Mouse (Mus musculus) right cerebral cortex, adult 18-20 months (tissue): Measurements from ENCODE around the gene Pde4a.
A peak's percentile ranks its signal among the peaks of the same experiment; 100 is the strongest.
"Not testable (repeated sequence)": the region's sequence is repeated elsewhere in the genome, so short reads cannot be mapped to it uniquely, and the experiment has no call there.

Experiments
- DNase-seq: peaks from one replicate; pipeline ENCODE4 v3.0.0; 2022; ENCODE audit warnings: mixed read lengths

The Pde4a gene

DNA sequence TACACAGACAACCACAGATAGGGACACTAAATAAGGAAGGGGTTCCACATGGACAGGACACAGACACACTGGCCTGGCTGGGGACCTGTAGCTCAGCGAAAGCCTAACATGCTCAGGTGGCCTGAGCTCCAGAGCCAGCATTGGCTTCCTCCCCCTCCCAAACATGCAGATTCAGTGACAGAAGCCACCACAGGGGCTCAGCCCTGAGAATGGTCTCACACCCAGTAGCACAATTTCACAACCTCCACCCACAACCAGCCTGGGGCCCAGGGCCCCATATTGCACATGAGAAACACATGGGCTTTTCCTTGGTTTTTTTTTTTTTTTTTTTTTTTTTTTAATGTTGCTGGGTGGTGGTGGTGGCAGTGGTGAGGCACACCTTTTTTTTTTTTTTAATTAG is 80.8 kb downstream of the Pde4a start:
- DNase-seq = no peak

DNA sequence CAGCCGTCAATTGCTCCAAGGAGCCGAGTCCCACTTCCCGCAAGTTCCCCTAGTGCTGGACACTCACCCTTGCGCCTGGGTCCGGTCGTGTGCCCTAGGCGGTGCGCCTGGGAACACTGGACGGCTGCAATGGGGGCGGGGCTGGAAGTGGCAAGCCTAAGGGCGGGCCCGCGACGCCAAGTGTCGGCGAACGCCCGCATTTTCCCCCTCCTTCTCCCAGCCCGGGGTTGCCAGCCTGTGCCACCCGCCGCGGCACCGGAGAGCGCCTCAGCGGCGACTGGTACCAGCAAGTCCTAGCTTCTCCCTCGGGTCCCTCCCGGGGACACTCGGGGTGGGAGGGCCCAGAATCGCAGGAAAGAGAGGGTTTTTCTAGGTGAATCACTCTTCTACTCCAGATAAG is 82.8 kb downstream of the Pde4a start, which contains the start of gene S1pr5:
S1pr5 (minus strand) TSS at position 118 of the 400 bp plus-strand sequence.
- DNase-seq = peak; percentile 68

- DNase-seq = no peak
Measured at GRCm38 (mm10) chr9:21249629-21250508, 84.4 kb downstream of the Pde4a start.

DNA sequence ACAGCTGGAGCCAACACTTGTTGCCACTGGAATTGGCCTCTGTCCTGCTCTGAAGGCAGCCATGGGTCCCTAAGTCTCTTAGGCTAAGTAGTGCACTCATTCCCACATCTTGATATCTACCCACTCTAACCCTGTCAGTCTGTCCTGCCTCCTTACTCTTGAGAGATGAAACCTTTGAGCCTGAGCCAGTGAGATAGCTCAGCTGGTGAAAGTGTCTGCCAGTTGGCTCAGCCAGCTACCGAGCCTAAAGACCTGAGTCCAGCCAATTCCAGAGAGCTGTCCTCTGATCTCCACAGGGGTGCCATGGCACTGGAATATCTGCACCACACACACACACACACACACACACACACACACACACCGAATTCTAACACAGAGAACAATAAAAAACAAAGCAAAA is 85.0 kb downstream of the Pde4a start:
- no peak for DNase-seq

GRCm38 (mm10) chr9:21251116-21251735 is 85.7 kb downstream of the Pde4a start:
- DNase-seq = no peak

DNA sequence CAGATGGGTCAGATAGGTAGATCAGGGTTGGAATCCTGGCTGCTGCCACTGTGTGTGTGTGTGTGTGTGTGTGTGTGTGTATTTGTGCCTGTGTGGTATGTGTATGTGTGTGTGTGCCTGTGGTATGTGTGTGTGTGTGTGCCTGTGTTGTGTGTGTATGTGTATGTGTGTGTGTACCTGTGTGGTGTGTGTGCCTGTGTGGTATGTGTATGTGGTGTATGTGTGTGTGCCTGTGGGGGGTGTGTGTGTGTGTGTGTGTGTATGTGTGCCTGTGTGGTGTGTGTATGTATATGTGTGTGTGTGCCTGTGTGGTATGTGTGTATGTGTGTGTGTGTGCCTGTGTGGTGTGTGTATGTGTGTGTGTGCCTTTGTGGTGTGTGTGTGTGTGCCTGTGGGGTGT is 89.2 kb downstream of the Pde4a start:
- no peak for DNase-seq

DNA sequence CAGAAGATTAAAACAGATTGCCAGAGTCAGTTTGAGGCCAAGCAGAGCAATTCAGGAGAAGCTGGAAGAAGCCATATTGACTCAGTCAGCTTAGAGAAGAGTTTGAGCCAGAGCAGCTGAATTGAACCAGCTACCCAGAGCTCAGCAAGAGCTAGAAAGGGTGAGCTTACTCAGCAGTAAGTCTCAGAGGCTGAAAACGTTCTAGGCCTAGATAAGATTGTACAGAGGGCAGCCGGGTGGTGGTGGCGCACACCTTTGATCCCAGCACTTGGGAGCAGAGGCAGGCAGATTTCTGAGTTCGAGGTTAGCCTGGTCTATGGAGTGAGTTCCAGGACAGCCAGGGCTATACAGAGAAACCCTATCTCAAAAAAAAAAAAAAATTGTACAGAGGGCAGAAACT is 90.8 kb downstream of the Pde4a start:
- DNase-seq = not testable (repeated sequence)

- no peak for DNase-seq
Measured at GRCm38 (mm10) chr9:21260491-21261040, 95.1 kb downstream of the Pde4a start.

DNA sequence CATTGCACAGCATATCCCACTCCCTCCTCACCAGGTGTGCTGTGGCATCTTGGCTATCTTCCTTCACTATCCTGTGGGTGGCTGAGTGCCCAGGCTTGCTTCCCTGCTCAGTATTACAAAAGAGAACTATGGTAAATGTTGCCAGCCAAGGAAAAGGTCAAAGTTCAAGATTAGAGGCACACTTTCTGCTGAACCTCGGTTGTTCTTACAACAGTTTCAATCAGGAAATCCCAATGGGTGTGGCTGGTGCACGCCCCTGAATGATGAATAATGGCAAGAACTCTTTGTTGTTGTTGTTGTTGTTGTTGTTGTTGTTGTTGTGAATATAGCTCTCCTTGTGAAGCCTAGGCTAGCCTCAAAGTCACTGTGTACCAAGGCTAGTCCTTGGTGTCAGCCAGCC is 96.3 kb downstream of the Pde4a start:
- DNase-seq = no peak
